Mouse (Mus musculus): ENCODE data around the gene Hipk2. TPM values are rescaled to one million over a fixed set of nuclear protein-coding genes. Genes with fewer than 3 reads are reported as not detected.

Gene Hipk2
- 12.3 and 30.1 TPM in 2 replicates for polyA plus RNA-seq (2012; rRNA removed)

DNA sequence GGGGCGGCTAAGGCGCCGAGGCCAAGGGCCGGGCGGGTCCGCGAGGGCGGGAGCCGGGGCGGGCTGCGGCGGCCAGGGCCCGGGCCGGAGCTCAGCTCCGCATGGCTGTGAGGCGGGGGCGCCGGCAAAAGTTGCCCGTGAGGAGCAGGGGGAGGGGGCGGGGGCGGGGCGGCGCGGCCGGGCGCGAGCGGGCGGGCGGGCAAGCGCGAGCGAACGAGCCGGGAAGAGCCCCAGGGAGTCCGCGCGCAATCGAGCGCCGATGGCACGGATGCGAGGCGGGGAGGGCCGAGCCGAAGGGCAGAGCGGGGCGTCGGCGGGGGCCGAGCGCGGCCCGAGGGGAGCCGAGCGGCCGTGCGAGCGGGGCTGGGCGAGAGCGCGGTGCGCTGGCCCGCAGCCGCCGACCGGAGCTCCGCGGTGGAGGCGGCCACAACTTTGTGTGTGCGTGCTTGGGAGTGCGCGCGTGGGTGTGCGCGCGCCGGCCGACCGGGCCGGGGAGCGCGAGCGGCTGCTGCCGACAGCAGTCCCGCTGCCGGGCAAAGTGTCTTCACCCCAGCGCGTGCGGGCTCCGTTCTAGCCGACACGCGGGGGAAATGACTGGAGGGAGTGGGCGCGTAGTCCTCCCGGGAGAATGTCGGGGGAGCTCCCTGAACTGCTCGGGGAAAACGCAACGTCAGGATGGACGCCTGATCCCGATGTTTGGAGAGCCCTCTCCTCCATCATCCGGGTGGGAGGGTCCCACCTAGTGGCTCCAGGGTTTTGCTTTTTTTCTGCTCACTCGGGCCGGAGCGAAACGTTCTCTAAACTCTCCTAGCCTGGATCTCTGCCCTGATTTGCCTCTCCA is at the start of gene Hipk2:
Hipk2 (minus strand) TSS at position 95 of the 841 bp plus-strand sequence.
- DNase-seq (ENCODE audit: low read depth, low spot score) = no peak
- WGBS = under 1% methylated on average over 103 of the region's 108 CpGs

GRCm38 (mm10) chr6:38925719-38926118 is 49.8 kb upstream of the Hipk2 start:
- no peak for DNase-seq (ENCODE audit: low read depth, low spot score)
- WGBS = 59% methylated on average over 7 of the region's 7 CpGs

- 83% methylated on average over 18 of the region's 18 CpGs for WGBS
- DNase-seq (ENCODE audit: low read depth, low spot score) = no peak
Measured at GRCm38 (mm10) chr6:38923870-38924817, 48.2 kb upstream of the Hipk2 start.

GRCm38 (mm10) chr6:38923450-38923849 is 47.5 kb upstream of the Hipk2 start:
- WGBS = 91% methylated on average over 4 of the region's 4 CpGs
- DNase-seq (ENCODE audit: low read depth, low spot score) = no peak

DNA sequence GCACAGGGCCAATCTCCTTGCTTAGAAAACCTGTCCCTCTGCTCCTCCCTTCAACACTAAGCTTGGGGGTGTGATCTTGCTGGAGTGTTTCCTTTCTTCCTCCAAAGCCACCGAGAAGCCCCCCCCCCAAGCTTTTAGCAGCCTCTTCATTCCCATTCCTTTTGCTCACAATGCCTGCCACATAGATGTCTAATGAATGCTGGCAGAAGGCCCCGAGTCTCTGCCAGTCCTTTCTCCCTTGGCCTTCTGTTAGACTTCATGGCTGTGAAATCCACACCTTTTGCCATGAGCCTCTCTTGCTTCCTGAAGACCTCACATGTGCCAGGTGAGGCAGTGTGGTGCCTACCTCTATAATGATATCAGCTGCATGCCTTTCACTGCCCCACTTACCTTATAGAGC is 46.6 kb upstream of the Hipk2 start:
- no peak for DNase-seq (ENCODE audit: low read depth, low spot score)
- 64% methylated on average over 2 of the region's 2 CpGs for WGBS

GRCm38 (mm10) chr6:38921810-38922116 is 45.8 kb upstream of the Hipk2 start:
- 93% methylated on average over 8 of the region's 8 CpGs for WGBS
- no peak for DNase-seq (ENCODE audit: low read depth, low spot score)

GRCm38 (mm10) chr6:38921095-38921809 is 45.3 kb upstream of the Hipk2 start:
- DNase-seq (ENCODE audit: low read depth, low spot score) = no peak
- whole genome bisulfite sequencing = 84% methylated on average over 17 of the region's 17 CpGs

DNA sequence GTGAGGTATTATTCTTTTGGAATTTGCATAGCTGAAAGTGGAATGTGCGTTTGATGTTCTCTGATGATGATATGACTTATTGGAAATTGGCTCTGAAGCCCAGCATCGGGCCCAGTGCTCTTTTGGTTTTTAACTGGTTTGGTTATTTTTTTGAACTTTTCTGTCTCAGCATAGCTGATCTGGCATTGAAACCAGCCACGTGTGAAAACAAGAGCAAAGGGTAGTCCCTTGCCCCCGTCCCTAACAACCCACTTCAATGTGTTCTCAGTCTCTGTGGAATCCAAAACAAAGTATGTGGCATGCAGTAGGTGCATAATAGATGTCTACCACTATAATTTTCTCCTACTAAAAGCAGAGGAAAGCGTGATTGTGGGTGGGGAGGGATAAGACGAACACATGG is 44.2 kb upstream of the Hipk2 start:
- DNase-seq (ENCODE audit: low read depth, low spot score) = no peak
- 86% methylated on average over 6 of the region's 6 CpGs for WGBS

DNA sequence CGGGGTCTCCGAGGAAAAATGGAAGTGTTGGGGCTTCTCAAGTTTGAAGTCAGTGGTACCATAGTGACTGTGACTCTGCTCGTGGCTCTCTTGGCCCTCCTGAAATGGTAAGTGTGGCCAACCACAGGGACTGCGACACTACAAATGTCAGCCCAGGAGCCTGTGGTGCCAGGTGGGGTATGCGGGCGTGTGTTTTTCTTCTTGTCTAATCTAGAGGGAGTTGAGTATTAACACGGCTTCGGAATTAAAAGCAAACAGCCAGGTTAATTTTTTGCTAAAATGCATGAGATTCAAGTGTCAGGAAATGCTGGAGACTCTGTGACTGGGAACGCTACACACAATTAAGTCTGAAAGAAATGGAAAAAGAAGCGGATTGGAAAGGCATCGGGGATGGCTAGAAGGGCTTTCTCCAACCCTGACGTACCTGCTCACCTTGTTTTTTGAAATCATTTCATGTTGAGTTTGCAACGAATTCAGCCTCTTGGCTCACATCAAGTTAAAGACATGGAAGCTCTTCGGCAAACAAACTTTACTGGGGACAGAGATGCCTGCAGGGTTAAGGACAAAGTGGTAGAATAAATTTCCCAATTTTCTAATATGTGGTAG is 43.3 kb upstream of the Hipk2 start:
- DNase-seq (ENCODE audit: low read depth, low spot score) = no peak
- WGBS = 23% methylated on average over 14 of the region's 14 CpGs

DNA sequence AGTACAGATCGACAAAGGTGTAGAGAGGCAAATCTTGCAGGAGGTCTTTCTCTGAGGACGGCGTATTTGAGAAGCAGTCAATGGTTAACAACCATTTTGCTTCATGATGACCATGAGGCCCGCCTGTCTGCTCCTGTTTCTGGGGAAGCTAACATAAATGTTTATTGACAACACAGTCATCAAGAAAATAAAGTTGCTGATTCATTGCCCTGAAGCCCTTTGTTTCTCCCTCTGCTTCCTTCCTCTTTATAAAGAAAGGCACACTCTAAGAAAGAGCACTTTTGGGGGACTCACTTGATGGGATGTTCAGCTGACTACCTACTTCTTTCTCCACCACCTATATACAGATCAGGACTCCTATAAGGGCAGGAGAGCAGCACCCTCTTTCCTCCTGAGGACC is 42.8 kb upstream of the Hipk2 start:
- no peak for DNase-seq (ENCODE audit: low read depth, low spot score)
- 39% methylated on average over 4 of the region's 4 CpGs for WGBS

GRCm38 (mm10) chr6:38917415-38917814 is 41.5 kb upstream of the Hipk2 start:
- no peak for DNase-seq (ENCODE audit: low read depth, low spot score)
- WGBS = 66% methylated on average over 3 of the region's 3 CpGs

GRCm38 (mm10) chr6:38916571-38916970 is 40.6 kb upstream of the Hipk2 start:
- DNase-seq (ENCODE audit: low read depth, low spot score) = no peak
- 51% methylated on average over 4 of the region's 4 CpGs for WGBS

- WGBS = 79% methylated on average over 5 of the region's 5 CpGs
- DNase-seq (ENCODE audit: low read depth, low spot score) = no peak
Measured at GRCm38 (mm10) chr6:38915776-38916175, 39.8 kb upstream of the Hipk2 start.

DNA sequence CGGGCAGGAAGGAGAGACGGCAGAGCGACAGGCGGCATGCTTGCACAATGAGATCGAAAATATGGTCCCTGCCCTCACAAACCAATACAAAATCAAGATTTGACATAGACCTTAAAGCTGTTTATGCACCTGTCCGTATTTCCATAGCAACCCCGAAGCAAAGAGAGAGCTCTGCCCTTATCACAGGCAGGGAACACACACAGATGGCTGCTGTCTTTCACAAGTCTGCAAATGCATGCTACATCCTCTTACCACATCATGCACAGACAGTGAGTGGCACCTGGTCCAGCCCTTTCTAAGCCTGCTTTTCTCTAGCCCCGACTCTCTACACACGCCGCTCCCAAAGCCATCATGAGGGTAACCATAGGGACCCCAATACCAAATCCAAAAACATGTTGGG is 38.2 kb upstream of the Hipk2 start:
- no peak for DNase-seq (ENCODE audit: low read depth, low spot score)
- 83% methylated on average over 10 of the region's 10 CpGs for WGBS

DNA sequence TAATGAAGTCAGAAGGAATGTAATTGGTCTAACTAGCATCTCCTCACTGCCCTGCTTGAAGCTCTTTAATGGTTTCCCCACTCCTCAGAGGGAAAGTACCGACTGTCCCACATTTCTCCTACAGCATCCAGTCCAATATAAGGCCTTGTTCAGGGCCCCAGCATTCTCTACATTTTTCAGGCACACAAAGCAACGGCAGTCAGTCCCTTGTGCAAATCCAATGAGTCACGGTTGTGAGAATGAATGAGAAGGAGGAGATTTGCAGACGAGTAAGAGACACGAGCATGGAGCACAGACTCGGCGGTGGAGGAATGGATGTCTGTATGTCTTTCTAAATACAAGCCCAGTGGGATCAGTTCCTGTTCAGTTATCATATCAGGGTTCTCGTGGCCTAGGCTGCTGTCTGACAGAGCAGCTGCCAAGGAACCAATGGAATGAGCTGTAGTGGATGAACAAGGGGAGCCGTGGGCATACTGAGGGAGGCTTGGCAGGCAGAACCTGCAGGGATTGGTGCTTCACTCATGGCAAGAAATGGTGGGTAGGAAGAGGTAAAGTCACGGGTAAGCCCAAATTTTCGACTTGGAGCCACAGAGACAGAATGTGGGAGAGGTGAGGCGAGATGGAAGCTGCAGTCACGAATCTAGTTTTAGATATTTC is 37.5 kb upstream of the Hipk2 start:
- DNase-seq (ENCODE audit: low read depth, low spot score) = no peak
- WGBS = 78% methylated on average over 13 of the region's 13 CpGs

DNA sequence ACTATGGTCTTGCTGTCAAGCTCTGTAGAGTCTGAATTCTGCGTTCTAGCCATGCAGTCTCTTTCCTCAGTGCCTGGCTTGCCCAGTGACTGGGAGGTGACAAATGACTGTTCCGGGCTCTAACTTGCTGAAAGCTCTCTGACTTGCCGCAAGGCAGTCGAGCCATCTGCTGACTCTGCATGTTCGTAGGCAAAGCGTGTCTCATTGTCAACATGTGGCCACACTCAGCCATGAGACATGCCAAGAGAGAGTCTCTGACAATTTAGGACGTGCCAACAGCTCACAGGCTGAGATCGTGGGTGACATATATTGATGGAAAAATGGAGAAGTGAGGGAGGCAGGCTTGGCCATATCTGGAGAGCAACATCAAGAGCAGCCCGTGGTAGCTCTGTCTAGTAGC is 36.9 kb upstream of the Hipk2 start:
- 84% methylated on average over 9 of the region's 9 CpGs for WGBS
- no peak for DNase-seq (ENCODE audit: low read depth, low spot score)

DNA sequence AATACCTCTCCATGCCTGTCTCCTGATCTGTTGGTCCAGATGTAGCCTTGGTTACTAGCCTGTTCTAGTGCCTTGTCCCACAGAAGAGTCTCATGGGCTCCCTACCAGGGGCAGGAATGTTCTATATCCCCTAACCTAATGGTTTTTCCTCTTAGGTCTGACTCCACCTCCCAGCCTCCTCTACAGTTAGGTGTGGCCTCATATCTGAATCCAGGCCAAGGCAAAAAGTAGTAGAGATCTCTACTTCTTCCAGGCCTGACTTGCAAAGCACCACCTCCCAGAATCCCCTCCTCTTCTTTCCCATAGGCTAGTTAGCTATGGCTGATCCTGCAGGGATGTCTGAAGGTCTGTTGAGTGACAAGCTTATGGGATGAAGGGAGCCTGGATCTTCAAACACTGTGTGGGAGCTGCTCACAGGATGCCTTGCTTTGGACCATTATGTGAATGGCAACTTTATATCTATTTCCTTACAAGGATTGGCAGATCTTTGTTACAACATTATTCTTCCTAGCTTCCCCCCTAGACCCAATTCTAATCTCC is 36.2 kb upstream of the Hipk2 start:
- no peak for DNase-seq (ENCODE audit: low read depth, low spot score)

DNA sequence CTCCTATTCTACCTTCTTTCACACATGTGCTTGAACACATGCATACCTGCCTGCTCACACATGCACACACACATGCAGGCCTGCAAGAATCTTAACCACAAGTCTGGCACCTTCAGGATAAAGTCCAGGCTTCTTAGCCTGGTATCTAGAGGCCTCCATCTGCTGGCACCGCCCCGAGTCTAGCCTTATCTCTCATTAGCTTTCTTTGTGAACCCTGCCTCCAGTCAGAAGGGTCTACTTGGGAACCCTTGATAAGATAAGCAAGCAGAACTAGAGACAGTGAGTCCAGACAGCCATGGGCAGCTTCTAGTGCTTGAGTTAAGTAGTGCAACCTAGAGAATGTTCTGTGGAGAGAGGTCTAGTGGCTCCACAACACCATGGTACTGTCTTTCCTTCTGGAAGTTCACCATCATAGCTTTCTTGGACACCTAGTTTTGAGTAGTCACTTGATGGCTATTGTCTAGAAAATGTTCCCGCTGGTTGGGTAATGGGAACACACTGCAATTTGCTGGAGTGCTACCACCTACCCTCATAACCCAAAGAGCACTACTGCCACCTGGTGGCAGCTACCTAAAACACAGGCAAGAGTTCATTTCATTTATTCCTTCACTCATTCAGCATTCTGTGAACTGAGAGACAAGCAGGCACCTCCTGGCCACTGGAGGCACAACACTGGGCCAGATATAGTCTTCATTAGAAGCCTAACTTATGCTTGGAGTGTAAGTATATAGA is 35.0 kb upstream of the Hipk2 start:
- 58% methylated on average over 3 of the region's 3 CpGs for WGBS
- peak; percentile 51 for DNase-seq (ENCODE audit: low read depth, low spot score)
